Mouse (Mus musculus) CH12.LX (cell line): Measurements from ENCODE around the gene Dkc1. TPM values are rescaled to one million over a fixed set of nuclear protein-coding genes. Genes with fewer than 3 reads are reported as not detected.

Experiments
- DNase-seq: peaks from one replicate; pipeline ENCODE4 v3.0.0-alpha.2; 2013; ENCODE audit errors: extremely low read depth
- H3K27ac ChIP-seq: 2 replicates; pipeline ENCODE4 v1.5.1; 2012; ENCODE audit warnings: low read depth, mild to moderate bottlenecking, control low read depth, moderate library complexity; ENCODE audit not compliant: insufficient read depth
- H3K27me3 ChIP-seq: replicated peaks from 2 replicates; pipeline ENCODE3; 2012; ENCODE audit warnings: inconsistent platforms
- H3K36me3 ChIP-seq, 2 experiments: replicated peaks in 1 of 2; 2 replicates each; pipeline versions ENCODE3 to v1.6.1; 2012; ENCODE audit warnings: inconsistent platforms in 1 of 2, low read length in 1 of 2, mild to moderate bottlenecking in 1 of 2, mixed read lengths in 1 of 2, moderate library complexity in 1 of 2; ENCODE audit not compliant: control insufficient read depth in 1 of 2, insufficient read depth in 1 of 2
- H3K4me1 ChIP-seq, 2 experiments: 2 replicates each; pipeline ENCODE4 v1.6.1; 2012; ENCODE audit warnings: inconsistent platforms in 1 of 2, moderate library complexity in 1 of 2; ENCODE audit not compliant: insufficient read depth in 2 of 2, control insufficient read depth in 1 of 2
- H3K4me2 ChIP-seq: 2 replicates; pipeline ENCODE4 v1.6.1; 2012; ENCODE audit warnings: low read depth, mild to moderate bottlenecking, control low read depth; ENCODE audit not compliant: poor library complexity, insufficient read depth, severe bottlenecking
- H3K4me3 ChIP-seq, 3 experiments: fragments of 150-350 bp in 1 of 3; sonication (generic) in 1 of 3; replicated peaks in 1 of 3; 2 replicates each; pipeline versions ENCODE3 to v1.5.1; 2011 to 2012; ENCODE audit warnings: low read depth in 2 of 3, low read length in 2 of 3, mild to moderate bottlenecking in 2 of 3, moderate library complexity in 2 of 3, control low read depth in 1 of 3, improper control_type of control experiment in 1 of 3, inconsistent platforms in 1 of 3, mixed read lengths in 1 of 3; ENCODE audit not compliant: poor library complexity in 1 of 3
- H3K79me2 ChIP-seq: replicated peaks from 2 replicates; pipeline ENCODE4 v1.6.1; 2012; ENCODE audit warnings: mild to moderate bottlenecking, moderate library complexity; ENCODE audit not compliant: control insufficient read depth, poor library complexity, insufficient read depth, severe bottlenecking; ENCODE audit errors: extremely low read depth
- H3K9ac ChIP-seq: 2 replicates; pipeline ENCODE4 v1.6.1; 2012; ENCODE audit warnings: low read depth, mild to moderate bottlenecking, control low read depth, moderate library complexity; ENCODE audit not compliant: insufficient read depth
- H3K9me3 ChIP-seq: replicated peaks from 2 replicates; pipeline ENCODE3; 2012; ENCODE audit warnings: low read length, inconsistent platforms, mixed read lengths
- CTCF ChIP-seq, 2 experiments: IDR thresholded peaks in 1 of 2; conservative IDR thresholded peaks in 1 of 2; 2 replicates each; pipeline ENCODE4 v1.5.1; 2011 to 2012; ENCODE audit warnings: low read depth in 2 of 2, low read length in 2 of 2, improper control_type of control experiment in 1 of 2, inconsistent platforms in 1 of 2, mild to moderate bottlenecking in 1 of 2, moderate library complexity in 1 of 2
- E2F4 ChIP-seq: IDR thresholded peaks from 2 replicates; pipeline ENCODE4 v1.6.1; 2011; ENCODE audit warnings: low read depth, low read length, improper control_type of control experiment; ENCODE audit not compliant: insufficient replicate concordance
- EP300 ChIP-seq: IDR thresholded peaks from 2 replicates; pipeline ENCODE4 v1.6.1; 2011; ENCODE audit warnings: low read length, improper control_type of control experiment
- HCFC1 ChIP-seq: IDR thresholded peaks from 2 replicates; pipeline ENCODE4 v1.6.1; 2012; ENCODE audit warnings: low read depth, mild to moderate bottlenecking, inconsistent platforms, low read length, improper control_type of control experiment
- JUN ChIP-seq: IDR thresholded peaks from 2 replicates; pipeline ENCODE4 v1.6.1; 2011; ENCODE audit warnings: low read depth, mild to moderate bottlenecking, low read length, improper control_type of control experiment, moderate library complexity; ENCODE audit not compliant: insufficient read depth
- JUND ChIP-seq: conservative IDR thresholded peaks from 2 replicates; pipeline ENCODE4 v1.6.1; 2011; ENCODE audit warnings: low read depth, low read length, improper control_type of control experiment
- KAT2A ChIP-seq: IDR thresholded peaks from 2 replicates; pipeline ENCODE4 v1.6.1; 2012; ENCODE audit warnings: low read length, improper control_type of control experiment, inconsistent platforms; ENCODE audit not compliant: insufficient replicate concordance
- MAFK ChIP-seq: IDR thresholded peaks from 2 replicates; pipeline ENCODE4 v1.6.1; 2011; ENCODE audit warnings: low read length, improper control_type of control experiment; ENCODE audit not compliant: insufficient replicate concordance
- MAX ChIP-seq: IDR thresholded peaks from 2 replicates; pipeline ENCODE4 v1.6.1; 2011; ENCODE audit warnings: low read length, improper control_type of control experiment
- MEF2A ChIP-seq: IDR thresholded peaks from 2 replicates; pipeline ENCODE4 v1.6.1; 2014; ENCODE audit warnings: low read depth, mild to moderate bottlenecking, inconsistent platforms, low read length, improper control_type of control experiment, borderline replicate concordance
- MXI1 ChIP-seq: IDR thresholded peaks from 2 replicates; pipeline ENCODE4 v1.6.1; 2011; ENCODE audit warnings: mild to moderate bottlenecking, low read depth, low read length, improper control_type of control experiment
- NELFE ChIP-seq: IDR thresholded peaks from 2 replicates; pipeline ENCODE4 v1.6.1; 2011; ENCODE audit warnings: low read depth, low read length, improper control_type of control experiment
- NRF1 ChIP-seq: IDR thresholded peaks from 2 replicates; pipeline ENCODE4 v1.6.1; 2014; ENCODE audit warnings: low read depth, mild to moderate bottlenecking, inconsistent platforms, low read length, improper control_type of control experiment, moderate library complexity
- POLR2A ChIP-seq: IDR thresholded peaks from 2 replicates; pipeline ENCODE4 v1.6.1; 2011; ENCODE audit warnings: low read depth, mild to moderate bottlenecking, improper control_type of control experiment, low read length
- POLR2AphosphoS2 ChIP-seq: IDR thresholded peaks from 2 replicates; pipeline ENCODE4 v1.6.1; 2011; ENCODE audit warnings: low read depth, low read length, improper control_type of control experiment
- RAD21 ChIP-seq: IDR thresholded peaks from 2 replicates; pipeline ENCODE4 v1.6.1; 2011; ENCODE audit warnings: low read depth, mild to moderate bottlenecking, low read length, improper control_type of control experiment, moderate library complexity
- SIN3A ChIP-seq: IDR thresholded peaks from 2 replicates; pipeline ENCODE4 v1.6.1; 2012; ENCODE audit warnings: low read length, improper control_type of control experiment, inconsistent platforms
- TBP ChIP-seq: conservative IDR thresholded peaks from 2 replicates; pipeline ENCODE4 v1.6.1; 2011; ENCODE audit warnings: low read depth, low read length, improper control_type of control experiment
- TCF12 ChIP-seq: IDR thresholded peaks from 2 replicates; pipeline ENCODE4 v1.6.1; 2014; ENCODE audit warnings: low read depth, mild to moderate bottlenecking, inconsistent platforms, low read length, improper control_type of control experiment
- UBTF ChIP-seq: IDR thresholded peaks from 2 replicates; pipeline ENCODE4 v1.6.1; 2012; ENCODE audit warnings: low read depth, mild to moderate bottlenecking, inconsistent platforms, low read length, improper control_type of control experiment, moderate library complexity
- USF2 ChIP-seq: conservative IDR thresholded peaks from 2 replicates; pipeline ENCODE4 v1.6.1; 2011; ENCODE audit warnings: low read depth, low read length, improper control_type of control experiment
- ZKSCAN1 ChIP-seq: IDR thresholded peaks from 2 replicates; pipeline ENCODE4 v1.6.1; 2012; ENCODE audit warnings: low read depth, inconsistent platforms, low read length, improper control_type of control experiment, borderline replicate concordance
- ZMIZ1 ChIP-seq: IDR thresholded peaks from 2 replicates; pipeline ENCODE4 v1.6.1; 2012; ENCODE audit warnings: low read depth, mild to moderate bottlenecking, inconsistent platforms, low read length, improper control_type of control experiment
- dilution Hi-C: fragments of 300-500 bp; cut with MboI; formaldehyde crosslinking; loops from 2 replicates; pipeline ENCODE4 v1.14.3; 2020; ENCODE audit warnings: low sequenced_read_pairs; ENCODE audit not compliant: extremely low pct_unique_long_range_greater_than_20kb, extremely low pct_ligation_motif_present
- in situ Hi-C: fragments of 300-500 bp; cut with MboI; formaldehyde crosslinking; loops from 3 replicates; pipeline ENCODE4 v1.14.3; 2019; ENCODE audit warnings: low sequenced_read_pairs, low pct_ligation_motif_present, low pct_unique_long_range_greater_than_20kb, mixed read lengths
- polyA plus RNA-seq: library from polyadenylated mRNA; unstranded; fragments of >175 nt; gene quantifications from 2 replicates; pipeline ENCODE4 v1.2.1, GENCODE M21; 2012; ENCODE audit warnings: low read depth; ENCODE audit not compliant: insufficient read length
- total RNA-seq, 2 experiments: library from RNA; depleted of rRNA; stranded (reverse); fragments of 300-350 nt in 1 of 2; fragments of >200 nt in 1 of 2; gene quantifications; 2 replicates each; pipeline ENCODE4 v1.2.3; 2012 to 2014

Gene Dkc1
- total and polyA plus RNA-seq, 3 experiments: 110 to 273 (median 260) TPM

GRCm38 (mm10) chrX:75130467-75131160 is 35.0 kb downstream of the Dkc1 start, which contains the start of gene Mpp1:
TSS of gene Mpp1 (minus strand) at chrX:75131016.
- H3K4me1 ChIP-seq: peaks cover 0 to 10% of the 10 kb centered on the region in 2 experiments; a peak in 2 of 4 replicates
- peak within 1 kb of the TSS; percentile 63 to 75 (median 69) for H3K4me3 ChIP-seq
- no peaks in the 10 kb centered on the region for H3K27me3 ChIP-seq
- TF ChIP-seq POLR2A: peak; percentile 72
- no peak for TF ChIP-seq JUN
- TF ChIP-seq TBP: no peak
- 0 out of 2 replicates have a peak, but pooled peaks have one; percentile 34 for TF ChIP-seq POLR2AphosphoS2
- TF ChIP-seq MAX: no peak
- no peak for TF ChIP-seq HCFC1
- 0 out of 2 replicates have a peak, but pooled peaks have one; percentile 46 for TF ChIP-seq MXI1
- no peak for TF ChIP-seq JUND
- TF ChIP-seq SIN3A: 0 out of 2 replicates have a peak, but pooled peaks have one; percentile 53
- peak; percentile 45; the same call in 1 of the 2 replicates for TF ChIP-seq ZMIZ1
- no peak for TF ChIP-seq KAT2A
- no peak for TF ChIP-seq MEF2A
- TF ChIP-seq USF2: no peak
- peak; percentile 58 for TF ChIP-seq NELFE
- TF ChIP-seq EP300: no peak
- peak; percentile 33; the same call in 1 of the 2 replicates for TF ChIP-seq NRF1
- peak; percentile 40; the same call in 1 of the 2 replicates for TF ChIP-seq TCF12
- no peak for TF ChIP-seq RAD21
- TF ChIP-seq, all 38 proteins: peak for 8
- dilution Hi-C loops (no loop called here), in situ Hi-C loops (no loop called here)
- peak within 1 kb of the TSS; percentile 71 for H3K9ac ChIP-seq
- H3K36me3 ChIP-seq: peaks cover 0 to under 1% of the 10 kb centered on the region in 2 experiments
- H3K4me2 ChIP-seq: peak within 1 kb of the TSS; percentile 87
- 0 out of 2 replicates have a peak, but pooled peaks cover 3% of the 10 kb centered on the region for H3K79me2 ChIP-seq
- no peaks in the 10 kb centered on the region for H3K9me3 ChIP-seq
- peak; percentile 79 for DNase-seq
- H3K27ac ChIP-seq: no peak within 1 kb of the TSS

DNA sequence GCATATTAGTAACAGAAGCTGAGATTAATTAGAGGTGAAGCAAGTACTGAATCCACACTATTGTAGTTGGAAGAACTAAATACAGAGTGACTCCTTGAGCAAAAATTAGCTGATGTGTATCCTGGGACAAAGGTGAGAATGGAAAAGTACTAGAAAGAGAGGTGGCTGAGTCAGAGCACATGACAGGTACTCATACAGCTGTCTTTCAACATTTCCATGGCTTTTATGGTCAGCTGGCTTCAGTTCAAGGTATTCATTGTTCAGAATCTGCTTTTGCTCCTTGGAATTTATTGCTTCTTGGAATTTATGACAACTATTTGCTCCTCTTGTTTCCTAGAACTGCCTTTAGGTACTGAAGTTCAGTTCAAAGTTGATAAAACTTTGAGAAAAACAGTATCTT is 41.3 kb downstream of the Dkc1 start:
- Histone ChIP-seq H3K4me3 (no peak overlapping the region), H3K27ac (no peak overlapping the region), H3K79me2 (no peaks in the 10 kb centered on the region), H3K4me2 (no peak overlapping the region), H3K36me3 (no peaks in the 10 kb centered on the region), H3K27me3 (no peaks in the 10 kb centered on the region), H3K4me1 (no peaks in the 10 kb centered on the region), H3K9me3 (no peaks in the 10 kb centered on the region), H3K9ac (no peak overlapping the region)
- no peak for TF ChIP-seq ZKSCAN1
- no peak for TF ChIP-seq TBP
- TF ChIP-seq UBTF: no peak
- TF ChIP-seq JUN: no peak
- TF ChIP-seq SIN3A: no peak
- TF ChIP-seq CTCF (conservative IDR thresholded peaks at IDR 0.05 in 1 of 2, IDR thresholded peaks at IDR 0.05 in 1 of 2; ENCODE audit: low read depth in 2 of 2, low read length in 2 of 2): no peak
- no peak for TF ChIP-seq E2F4
- no peak for TF ChIP-seq NELFE
- no peak for TF ChIP-seq POLR2A
- no peak for TF ChIP-seq MAFK
- no peak for TF ChIP-seq MEF2A
- DNase-seq: no peak
- dilution Hi-C loops: no loop called here
- in situ Hi-C loops: no loop called here
